Mouse (Mus musculus): Measurements from ENCODE around the gene Lkaaear1. TPM values are rescaled to one million over a fixed set of nuclear protein-coding genes. Genes with fewer than 3 reads are reported as not detected.

Lkaaear1 gene
- polyA plus RNA-seq, 1 experiment, result not detected

DNA sequence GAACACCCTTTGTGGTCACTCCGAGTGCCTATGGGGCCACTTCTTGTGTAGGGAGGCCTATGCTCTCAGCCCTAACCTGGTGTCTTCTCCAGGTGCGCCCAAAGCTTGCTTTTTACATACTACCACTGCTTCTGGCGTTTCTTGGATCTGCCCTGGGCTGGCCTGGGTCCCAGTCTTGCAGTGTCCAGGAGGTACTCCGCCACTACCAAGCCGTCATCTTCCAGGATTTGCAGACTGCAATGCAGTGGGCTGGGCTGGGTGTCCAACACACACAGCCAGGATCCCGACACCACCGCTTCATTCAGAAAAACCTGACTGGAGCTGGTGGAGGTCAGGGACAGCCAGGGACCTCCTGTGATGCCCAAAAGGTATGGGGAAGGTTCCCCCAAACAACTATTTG lies 39.7 kb downstream of the Lkaaear1 start:
- H3K4me3 ChIP-seq (replicated peaks; ENCODE audit: control insufficient read depth, low read depth, low read length), result no peak overlapping the region
- WGBS, result 79% methylated on average over 7 of the region's 7 CpGs
- no peak for TF ChIP-seq POLR2A (IDR thresholded peaks at IDR 0.05; ENCODE audit: borderline replicate concordance, control insufficient read depth, low read depth, low read length)
- no peak for TF ChIP-seq CTCF (IDR thresholded peaks at IDR 0.05; ENCODE audit: control insufficient read depth, insufficient read depth, low read length)
- H3K4me1 ChIP-seq (ENCODE audit: control insufficient read depth, insufficient read depth, low read length), result peaks cover 3% of the 10 kb centered on the region; the same call in 1 of the 2 replicates
- H3K27ac ChIP-seq (ENCODE audit: control insufficient read depth, insufficient read depth, low read depth, low read length, poor library complexity), result no peak overlapping the region

DNA sequence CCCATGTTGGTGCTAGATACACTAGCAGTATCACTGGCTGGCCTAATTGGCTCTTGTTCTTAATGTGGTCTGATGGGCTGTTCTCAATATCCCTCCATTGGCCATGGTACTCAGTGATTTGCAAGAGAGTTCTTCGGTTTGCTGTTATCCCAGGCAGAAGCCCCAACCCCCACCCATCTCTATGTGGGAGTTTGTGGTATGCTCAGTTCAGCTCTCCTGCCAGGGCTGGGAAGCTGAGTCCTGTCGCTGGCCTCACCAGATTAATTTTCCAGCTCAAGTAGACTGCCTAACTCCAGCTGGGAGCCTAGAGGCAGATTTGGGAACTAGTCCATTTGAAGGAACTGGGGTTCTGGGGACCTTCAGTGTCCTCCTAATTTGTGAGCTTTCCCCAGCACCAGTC lies 40.8 kb downstream of the Lkaaear1 start:
- Histone ChIP-seq H3K4me1 (ENCODE audit: control insufficient read depth, insufficient read depth, low read length) (peaks cover 3% of the 10 kb centered on the region; the same call in 1 of the 2 replicates), H3K27ac (ENCODE audit: control insufficient read depth, insufficient read depth, low read depth, low read length, poor library complexity) (no peak overlapping the region), H3K4me3 (replicated peaks; ENCODE audit: control insufficient read depth, low read depth, low read length) (no peak overlapping the region)
- no peak for TF ChIP-seq CTCF (IDR thresholded peaks at IDR 0.05; ENCODE audit: control insufficient read depth, insufficient read depth, low read length)
- TF ChIP-seq POLR2A (IDR thresholded peaks at IDR 0.05; ENCODE audit: borderline replicate concordance, control insufficient read depth, low read depth, low read length), result no peak
- 78% methylated on average over 2 of the region's 2 CpGs for WGBS

DNA sequence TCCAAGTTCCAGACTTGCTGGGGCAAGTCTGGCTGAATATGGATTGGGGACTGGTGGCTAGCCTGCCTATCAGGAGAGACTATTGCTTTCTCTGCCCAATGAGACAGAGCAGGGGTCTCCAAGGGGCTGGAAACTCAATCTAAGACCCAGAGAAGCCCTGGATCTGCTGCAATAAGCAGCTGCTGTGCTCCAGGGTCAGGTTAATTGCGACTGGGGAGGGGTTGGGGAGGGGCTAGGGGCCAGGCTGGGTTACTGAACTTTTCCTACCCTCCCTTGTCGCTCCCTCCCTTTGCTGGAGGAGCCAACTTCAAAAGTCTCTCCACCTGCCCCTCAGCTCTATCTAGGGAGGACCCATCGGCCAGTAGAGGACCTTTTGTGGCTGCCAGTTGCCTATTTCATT lies 41.5 kb downstream of the Lkaaear1 start, which contains the start of gene Gm29797:
Gene Gm29797 (plus strand): TSS at position 301 of the 400 bp plus-strand sequence.
- Histone ChIP-seq H3K27ac (ENCODE audit: control insufficient read depth, insufficient read depth, low read depth, low read length, poor library complexity) (no peak within 1 kb of the TSS), H3K4me3 (replicated peaks; ENCODE audit: control insufficient read depth, low read depth, low read length) (no peak within 1 kb of the TSS), H3K4me1 (ENCODE audit: control insufficient read depth, insufficient read depth, low read length) (peaks cover 3% of the 10 kb centered on the region; the same call in 1 of the 2 replicates)
- 78% methylated on average over 3 of the region's 3 CpGs for WGBS
- TF ChIP-seq CTCF (IDR thresholded peaks at IDR 0.05; ENCODE audit: control insufficient read depth, insufficient read depth, low read length) (no peak), POLR2A (IDR thresholded peaks at IDR 0.05; ENCODE audit: borderline replicate concordance, control insufficient read depth, low read depth, low read length) (no peak)

DNA sequence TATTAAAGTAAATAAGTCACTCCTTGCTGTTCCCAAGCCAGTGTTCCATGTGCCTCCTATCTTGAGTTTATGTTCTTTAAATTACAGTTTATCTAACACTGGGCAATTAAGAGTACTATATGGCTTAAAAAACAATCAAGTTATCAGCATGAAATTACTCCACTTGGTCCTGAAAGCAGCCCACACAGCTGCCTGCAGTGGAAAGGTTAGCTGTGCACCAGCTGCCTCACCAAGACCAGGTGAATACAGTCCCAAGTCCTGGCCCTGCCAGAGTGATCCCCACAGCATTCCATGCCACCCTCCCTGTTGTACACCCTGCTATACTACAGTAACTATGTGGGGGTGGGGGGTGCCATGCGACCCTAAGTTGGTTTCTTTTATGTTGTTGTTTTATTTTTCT lies 44.7 kb downstream of the Lkaaear1 start:
- no peak overlapping the region for H3K4me3 ChIP-seq (replicated peaks; ENCODE audit: control insufficient read depth, low read depth, low read length)
- H3K4me1 ChIP-seq (ENCODE audit: control insufficient read depth, insufficient read depth, low read length), result no peaks in the 10 kb centered on the region
- TF ChIP-seq CTCF (IDR thresholded peaks at IDR 0.05; ENCODE audit: control insufficient read depth, insufficient read depth, low read length), result no peak
- TF ChIP-seq POLR2A (IDR thresholded peaks at IDR 0.05; ENCODE audit: borderline replicate concordance, control insufficient read depth, low read depth, low read length), result no peak
- no peak overlapping the region for H3K27ac ChIP-seq (ENCODE audit: control insufficient read depth, insufficient read depth, low read depth, low read length, poor library complexity)
- 82% methylated on average over 1 of the region's 1 CpGs for WGBS

DNA sequence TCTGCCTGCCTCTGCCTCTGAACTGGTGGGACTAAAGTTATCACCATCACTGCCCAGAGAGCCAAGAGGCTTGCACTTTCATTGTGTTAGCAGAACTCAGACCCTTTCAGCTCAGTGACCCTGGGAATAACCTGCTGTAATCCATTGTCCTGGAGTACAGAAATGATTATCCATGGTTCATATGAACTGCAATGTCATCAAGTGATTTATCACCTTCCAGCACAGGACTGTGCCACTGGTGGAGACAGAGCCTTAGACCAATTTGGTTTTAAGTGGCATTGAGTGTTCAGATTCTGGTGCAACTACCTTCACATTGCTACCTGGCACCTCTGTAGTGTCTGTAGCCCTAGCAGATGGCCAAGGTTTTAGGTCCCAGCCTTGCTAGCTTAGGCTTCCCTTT lies 45.2 kb downstream of the Lkaaear1 start:
- no peaks in the 10 kb centered on the region for H3K4me1 ChIP-seq (ENCODE audit: control insufficient read depth, insufficient read depth, low read length)
- H3K27ac ChIP-seq (ENCODE audit: control insufficient read depth, insufficient read depth, low read depth, low read length, poor library complexity), result no peak overlapping the region
- no peak for TF ChIP-seq CTCF (IDR thresholded peaks at IDR 0.05; ENCODE audit: control insufficient read depth, insufficient read depth, low read length)
- no peak for TF ChIP-seq POLR2A (IDR thresholded peaks at IDR 0.05; ENCODE audit: borderline replicate concordance, control insufficient read depth, low read depth, low read length)
- H3K4me3 ChIP-seq (replicated peaks; ENCODE audit: control insufficient read depth, low read depth, low read length), result no peak overlapping the region

DNA sequence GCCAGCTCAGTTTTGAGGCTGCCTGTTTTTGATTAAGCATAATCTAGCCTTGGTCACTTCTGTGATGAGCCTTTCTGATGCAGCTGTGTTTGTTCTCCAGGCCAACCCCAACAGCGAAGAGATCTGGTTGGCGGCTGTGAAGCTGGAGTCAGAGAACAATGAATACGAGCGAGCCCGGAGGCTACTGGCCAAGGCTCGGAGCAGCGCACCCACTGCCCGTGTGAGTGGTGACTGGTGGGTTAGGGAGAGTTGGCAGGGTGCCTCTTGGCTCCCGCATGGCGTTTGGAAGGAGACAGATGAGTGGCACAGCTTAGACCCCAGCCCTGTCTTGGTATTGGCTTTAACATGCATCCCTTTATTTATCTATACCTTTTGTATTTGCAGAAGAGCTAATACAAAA lies 49.3 kb downstream of the Lkaaear1 start:
- H3K4me3 ChIP-seq (replicated peaks; ENCODE audit: control insufficient read depth, low read depth, low read length), result no peak overlapping the region
- no peak overlapping the region for H3K27ac ChIP-seq (ENCODE audit: control insufficient read depth, insufficient read depth, low read depth, low read length, poor library complexity)
- 93% methylated on average over 10 of the region's 10 CpGs for WGBS
- H3K4me1 ChIP-seq (ENCODE audit: control insufficient read depth, insufficient read depth, low read length), result no peaks in the 10 kb centered on the region
- no peak for TF ChIP-seq POLR2A (IDR thresholded peaks at IDR 0.05; ENCODE audit: borderline replicate concordance, control insufficient read depth, low read depth, low read length)
- no peak for TF ChIP-seq CTCF (IDR thresholded peaks at IDR 0.05; ENCODE audit: control insufficient read depth, insufficient read depth, low read length)

Other genes with a start within 250 kb of the Lkaaear1 start
- gene Zbtb46, start 239.0 kb downstream of the Lkaaear1 start, polyA plus RNA-seq (2011; ENCODE audit: insufficient read depth, insufficient read length, low replicate concordance, missing spikeins), result 5.2 and 9.7 TPM in 2 replicates
- gene Abhd16b, start 205.2 kb downstream of the Lkaaear1 start, polyA plus RNA-seq (2011; ENCODE audit: insufficient read depth, insufficient read length, low replicate concordance, missing spikeins), result not detected in 2 replicates
- gene Tpd52l2, start 201.3 kb downstream of the Lkaaear1 start, polyA plus RNA-seq (2011; ENCODE audit: insufficient read depth, insufficient read length, low replicate concordance, missing spikeins), result 27.0 and 32.9 TPM in 2 replicates
- gene Dnajc5, start 178.0 kb downstream of the Lkaaear1 start, polyA plus RNA-seq (2011; ENCODE audit: insufficient read depth, insufficient read length, low replicate concordance, missing spikeins), result 24.4 and 43.8 TPM in 2 replicates
- gene Uckl1, start 113.5 kb downstream of the Lkaaear1 start, polyA plus RNA-seq (2011; ENCODE audit: insufficient read depth, insufficient read length, low replicate concordance, missing spikeins), result 36.5 and 129 TPM in 2 replicates
- gene Prpf6, start 106.6 kb downstream of the Lkaaear1 start, polyA plus RNA-seq (2011; ENCODE audit: insufficient read depth, insufficient read length, low replicate concordance, missing spikeins), result 15.7 and 27.7 TPM in 2 replicates
- gene Zfp512b, start 105.6 kb downstream of the Lkaaear1 start, polyA plus RNA-seq (2011; ENCODE audit: insufficient read depth, insufficient read length, low replicate concordance, missing spikeins), result 12.6 and 31.9 TPM in 2 replicates
- gene Samd10, start 99.2 kb downstream of the Lkaaear1 start, polyA plus RNA-seq (2011; ENCODE audit: insufficient read depth, insufficient read length, low replicate concordance, missing spikeins), result 0.75 and 6.5 TPM in 2 replicates
- gene Gm29797, start 41.4 kb downstream of the Lkaaear1 start, polyA plus RNA-seq (2011; ENCODE audit: insufficient read depth, insufficient read length, low replicate concordance, missing spikeins), result not detected in 2 replicates
- 7.4 and 7.5 TPM in 2 replicates for gene Sox18, start 26.8 kb downstream of the Lkaaear1 start, polyA plus RNA-seq (2011; ENCODE audit: insufficient read depth, insufficient read length, low replicate concordance, missing spikeins)
- gene Tcea2, start 18.1 kb downstream of the Lkaaear1 start, polyA plus RNA-seq (2011; ENCODE audit: insufficient read depth, insufficient read length, low replicate concordance, missing spikeins), result 20.0 and 20.3 TPM in 2 replicates
- gene Rgs19, start 4.5 kb downstream of the Lkaaear1 start, polyA plus RNA-seq (2011; ENCODE audit: insufficient read depth, insufficient read length, low replicate concordance, missing spikeins), result 57.1 and 170 TPM in 2 replicates
- gene Oprl1, start 16.6 kb upstream of the Lkaaear1 start, polyA plus RNA-seq (2011; ENCODE audit: insufficient read depth, insufficient read length, low replicate concordance, missing spikeins), result 2.1 TPM in 1 of 2 replicates, not detected in the other
- not detected in 2 replicates for gene Myt1, start 64.9 kb upstream of the Lkaaear1 start, polyA plus RNA-seq (2011; ENCODE audit: insufficient read depth, insufficient read length, low replicate concordance, missing spikeins)
- gene Pcmtd2, start 139.4 kb upstream of the Lkaaear1 start, polyA plus RNA-seq (2011; ENCODE audit: insufficient read depth, insufficient read length, low replicate concordance, missing spikeins), result 9.9 and 11.2 TPM in 2 replicates
- gene Polr3k, start 165.9 kb upstream of the Lkaaear1 start, polyA plus RNA-seq (2011; ENCODE audit: insufficient read depth, insufficient read length, low replicate concordance, missing spikeins), result 10.4 and 11.9 TPM in 2 replicates